Mouse (Mus musculus) embryonic facial prominence, embryonic 13.5 days (tissue): Measurements from ENCODE around the gene Gm21969. TPM values are rescaled to one million over a fixed set of nuclear protein-coding genes. Genes with fewer than 3 reads are reported as not detected.

Experiments
- ATAC-seq: fragments of 200-750 bp; cut with Nextera tagmentation; 2 replicates; pipeline ENCODE4 v1.8.0; 2017; ENCODE audit warnings: low read depth; ENCODE audit not compliant: insufficient number of reproducible peaks, insufficient read depth, low FRiP score, low TSS enrichment
- H3K27ac ChIP-seq: fragments of 300-500 bp; sonication (generic); 2 replicates; pipeline ENCODE4 v1.5.1; 2015; ENCODE audit warnings: moderate library complexity, mild to moderate bottlenecking, inconsistent platforms
- H3K27me3 ChIP-seq: fragments of 300-500 bp; sonication (generic); 2 replicates; pipeline ENCODE4 v1.6.1; 2015; ENCODE audit warnings: mild to moderate bottlenecking, inconsistent platforms
- H3K36me3 ChIP-seq: fragments of 300-500 bp; sonication (generic); 2 replicates; pipeline ENCODE4 v1.6.1; 2015; ENCODE audit warnings: mild to moderate bottlenecking, inconsistent platforms
- H3K4me1 ChIP-seq: fragments of 300-500 bp; sonication (generic); 2 replicates; pipeline ENCODE4 v1.6.1; 2015; ENCODE audit warnings: inconsistent platforms
- H3K4me2 ChIP-seq: fragments of 300-500 bp; sonication (generic); 2 replicates; pipeline ENCODE4 v1.6.1; 2015; ENCODE audit warnings: moderate library complexity, mild to moderate bottlenecking, inconsistent platforms
- H3K4me3 ChIP-seq: fragments of 300-500 bp; sonication (generic); 2 replicates; pipeline ENCODE4 v1.5.1; 2015; ENCODE audit warnings: mild to moderate bottlenecking, inconsistent platforms
- H3K9ac ChIP-seq: fragments of 300-500 bp; sonication (generic); 2 replicates; pipeline ENCODE4 v1.6.1; 2015; ENCODE audit warnings: mild to moderate bottlenecking, inconsistent platforms
- H3K9me3 ChIP-seq: fragments of 300-500 bp; sonication (generic); 2 replicates; pipeline ENCODE4 v1.6.1; 2016; ENCODE audit warnings: inconsistent platforms
- WGBS: fragments of 180-500 bp; shearing (Covaris S2); methylation state at CpG from one replicate; pipeline ENCODE4 v1.1.7; 2015; ENCODE audit warnings: mixed read lengths; 5-methylcytosine and 5-hydroxymethylcytosine counted together
- polyA plus RNA-seq: library from polyadenylated mRNA; unstranded; fragments of >200 nt; fragmentation: Nextera tagmentation; extraction: Ambion mirVana; gene quantifications from 2 replicates; pipeline ENCODE4 v1.2.1, GENCODE M21; 2015

Gene Gm21969
- polyA plus RNA-seq, 1 experiment from 2014 or later: not detected

GRCm38 (mm10) chr4:139669847-139670246 is 66.9 kb downstream of the Gm21969 start:
- no peak for ATAC-seq
- H3K9ac ChIP-seq: no peak overlapping the region
- peaks cover 11% of the 10 kb centered on the region for H3K27me3 ChIP-seq
- no peaks in the 10 kb centered on the region for H3K36me3 ChIP-seq
- H3K27ac ChIP-seq: no peak overlapping the region
- H3K9me3 ChIP-seq: no peaks in the 10 kb centered on the region
- H3K4me3 ChIP-seq: no peak overlapping the region
- no peak overlapping the region for H3K4me2 ChIP-seq
- 20% methylated on average over 6 of the region's 6 CpGs for WGBS
- H3K4me1 ChIP-seq: no peaks in the 10 kb centered on the region

- 40% methylated on average over 9 of the region's 9 CpGs for WGBS
- no peak for ATAC-seq
- no peak overlapping the region for H3K9ac ChIP-seq
These were observed 72.7 kb downstream of the Gm21969 start for GRCm38 (mm10) chr4:139675696-139676095.

DNA sequence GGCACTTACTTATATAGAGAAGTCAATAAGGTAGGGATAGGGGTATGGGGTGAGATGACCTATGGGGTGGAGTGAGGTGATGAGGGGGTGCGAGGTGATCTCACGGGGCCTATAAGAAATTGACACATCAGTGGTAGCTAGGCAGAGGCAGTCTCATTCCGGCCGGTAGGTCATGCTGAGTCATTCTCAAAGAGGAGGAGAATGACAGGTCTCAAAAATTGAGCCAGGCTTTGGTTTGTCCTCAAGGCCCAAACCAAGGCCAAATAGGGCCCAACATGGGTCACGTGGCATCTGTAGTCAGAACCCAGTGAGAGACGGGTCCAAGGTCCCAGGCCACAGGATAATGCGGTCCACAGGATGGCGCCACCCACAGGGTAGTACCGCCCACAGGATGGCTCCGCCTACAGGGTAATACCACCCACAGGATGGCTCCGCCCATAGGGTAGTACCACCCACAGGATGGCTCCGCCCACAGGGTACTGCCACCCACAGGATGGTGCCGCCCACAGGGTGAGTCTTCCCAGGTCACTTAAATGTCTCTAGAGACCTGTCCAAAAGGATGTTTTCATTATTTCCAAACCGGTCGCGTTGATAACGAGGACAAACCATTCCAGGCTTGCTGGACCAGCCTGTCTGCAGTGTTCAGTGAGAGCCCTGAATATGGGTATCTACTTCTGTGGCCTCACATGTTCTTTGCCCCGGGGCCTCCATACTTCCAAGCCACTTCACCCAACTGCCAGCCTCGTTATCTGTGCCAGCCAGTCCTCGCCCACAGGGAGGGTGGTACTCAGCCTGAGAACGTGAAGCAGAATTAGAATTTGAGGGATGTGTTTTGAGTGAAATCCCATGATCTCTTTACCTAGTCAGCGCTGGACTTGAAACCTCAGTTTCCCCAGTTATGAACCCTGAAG is 81.0 kb downstream of the Gm21969 start:
- H3K9ac ChIP-seq: no peak overlapping the region
- H3K27ac ChIP-seq: no peak overlapping the region
- H3K4me3 ChIP-seq: no peak overlapping the region
- peaks cover 6% of the 10 kb centered on the region; the same call in 1 of the 2 replicates for H3K9me3 ChIP-seq
- no peak for ATAC-seq
- H3K4me2 ChIP-seq: no peak overlapping the region
- H3K36me3 ChIP-seq: no peaks in the 10 kb centered on the region
- WGBS: 77% methylated on average over 22 of the region's 22 CpGs
- H3K27me3 ChIP-seq: no peaks in the 10 kb centered on the region
- H3K4me1 ChIP-seq: no peaks in the 10 kb centered on the region

More at GRCm38 (mm10) chr4:139675696-139676095, 72.7 kb downstream of the Gm21969 start:
- H3K27ac ChIP-seq: no peak overlapping the region
- H3K27me3 ChIP-seq: peaks cover 18% of the 10 kb centered on the region
- H3K4me3 ChIP-seq: no peak overlapping the region
- H3K4me1 ChIP-seq: peaks cover 9% of the 10 kb centered on the region
- H3K4me2 ChIP-seq: no peak overlapping the region
- 0 out of 2 replicates have a peak, but pooled peaks cover 15% of the 10 kb centered on the region for H3K9me3 ChIP-seq
- no peaks in the 10 kb centered on the region for H3K36me3 ChIP-seq

GRCm38 (mm10) chr4:139684639-139685017 is 81.6 kb downstream of the Gm21969 start:
- 9% methylated on average over 3 of the region's 3 CpGs for WGBS
- no peaks in the 10 kb centered on the region for H3K36me3 ChIP-seq
- H3K4me1 ChIP-seq: peaks cover 5% of the 10 kb centered on the region
- ATAC-seq: no peak
- H3K27me3 ChIP-seq: no peaks in the 10 kb centered on the region
- H3K4me2 ChIP-seq: no peak overlapping the region
- H3K9me3 ChIP-seq: no peaks in the 10 kb centered on the region; the same call in 1 of the 2 replicates
- H3K9ac ChIP-seq: no peak overlapping the region
- no peak overlapping the region for H3K27ac ChIP-seq
- H3K4me3 ChIP-seq: no peak overlapping the region

GRCm38 (mm10) chr4:139688058-139688457 is 85.1 kb downstream of the Gm21969 start:
- H3K4me2 ChIP-seq: no peak overlapping the region
- H3K36me3 ChIP-seq: no peaks in the 10 kb centered on the region
- H3K9ac ChIP-seq: no peak overlapping the region
- no peak overlapping the region for H3K27ac ChIP-seq
- WGBS: 62% methylated on average over 9 of the region's 9 CpGs
- H3K4me1 ChIP-seq: peaks cover 11% of the 10 kb centered on the region
- no peak overlapping the region for H3K4me3 ChIP-seq
- H3K27me3 ChIP-seq: peaks cover 8% of the 10 kb centered on the region; the same call in 1 of the 2 replicates
- ATAC-seq: no peak
- no peaks in the 10 kb centered on the region for H3K9me3 ChIP-seq

- peaks cover 11% of the 10 kb centered on the region for H3K4me1 ChIP-seq
- H3K36me3 ChIP-seq: no peaks in the 10 kb centered on the region
- no peak overlapping the region for H3K27ac ChIP-seq
- H3K4me2 ChIP-seq: no peak overlapping the region
- H3K9me3 ChIP-seq: no peaks in the 10 kb centered on the region
- H3K9ac ChIP-seq: 0 out of 2 replicates have a peak overlapping the region, but pooled peaks have one; percentile 40
- WGBS: 25% methylated on average over 7 of the region's 7 CpGs
- no peak for ATAC-seq
- H3K27me3 ChIP-seq: peaks cover 15% of the 10 kb centered on the region; the same call in 1 of the 2 replicates
- no peak overlapping the region for H3K4me3 ChIP-seq
These were observed 86.8 kb downstream of the Gm21969 start for GRCm38 (mm10) chr4:139689627-139690269.

GRCm38 (mm10) chr4:139693315-139693714 is 90.3 kb downstream of the Gm21969 start:
- H3K4me2 ChIP-seq: no peak overlapping the region
- peaks cover 23% of the 10 kb centered on the region for H3K27me3 ChIP-seq
- no peak overlapping the region for H3K4me3 ChIP-seq
- H3K9ac ChIP-seq: no peak overlapping the region
- no peaks in the 10 kb centered on the region for H3K36me3 ChIP-seq
- H3K27ac ChIP-seq: no peak overlapping the region
- H3K9me3 ChIP-seq: no peaks in the 10 kb centered on the region
- WGBS: 23% methylated on average over 5 of the region's 5 CpGs
- peaks cover 21% of the 10 kb centered on the region for H3K4me1 ChIP-seq
- no peak for ATAC-seq

DNA sequence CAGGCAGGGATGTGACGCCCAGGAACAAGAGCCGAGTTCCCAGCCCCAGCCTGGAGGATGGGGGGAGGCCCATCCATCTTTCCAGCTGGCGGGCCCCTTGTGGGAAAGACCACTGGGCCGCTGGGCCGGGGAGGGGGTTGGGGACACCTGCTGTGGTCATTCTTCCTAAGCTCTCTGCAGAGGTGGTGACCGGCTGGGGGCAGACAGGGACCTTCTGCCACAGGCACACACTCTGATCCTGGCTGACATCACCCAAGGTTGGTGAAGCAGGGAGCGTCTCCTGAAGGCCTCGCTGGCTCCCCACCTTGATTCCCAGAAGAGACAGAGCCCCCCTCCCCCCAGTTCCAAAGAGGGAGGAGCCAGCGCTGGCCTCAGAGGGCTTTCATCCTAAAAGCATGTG is 94.8 kb downstream of the Gm21969 start:
- Histone ChIP-seq H3K36me3 (no peaks in the 10 kb centered on the region), H3K9me3 (no peaks in the 10 kb centered on the region), H3K9ac (no peak overlapping the region), H3K4me2 (no peak overlapping the region), H3K4me3 (no peak overlapping the region), H3K27me3 (peaks cover 16% of the 10 kb centered on the region), H3K27ac (no peak overlapping the region), H3K4me1 (peaks cover 16% of the 10 kb centered on the region)
- ATAC-seq: no peak
- WGBS: 9% methylated on average over 9 of the region's 9 CpGs

- Histone ChIP-seq H3K9ac (no peak overlapping the region), H3K27me3 (peaks cover 14% of the 10 kb centered on the region), H3K36me3 (no peaks in the 10 kb centered on the region), H3K4me3 (no peak overlapping the region), H3K4me1 (peaks cover 16% of the 10 kb centered on the region), H3K4me2 (no peak overlapping the region), H3K9me3 (no peaks in the 10 kb centered on the region), H3K27ac (no peak overlapping the region)
- no peak for ATAC-seq
- WGBS: 51% methylated on average over 8 of the region's 8 CpGs
These were observed 95.6 kb downstream of the Gm21969 start for GRCm38 (mm10) chr4:139698602-139699001.

- Histone ChIP-seq H3K9ac (no peak overlapping the region), H3K4me3 (no peak overlapping the region), H3K9me3 (no peaks in the 10 kb centered on the region), H3K4me1 (peaks cover 10% of the 10 kb centered on the region), H3K27ac (no peak overlapping the region), H3K27me3 (peaks cover 6% of the 10 kb centered on the region; the same call in 1 of the 2 replicates), H3K36me3 (no peaks in the 10 kb centered on the region), H3K4me2 (no peak overlapping the region)
- 69% methylated on average over 4 of the region's 4 CpGs for WGBS
- ATAC-seq: no peak
These were observed 99.9 kb downstream of the Gm21969 start for GRCm38 (mm10) chr4:139702914-139703313.

DNA sequence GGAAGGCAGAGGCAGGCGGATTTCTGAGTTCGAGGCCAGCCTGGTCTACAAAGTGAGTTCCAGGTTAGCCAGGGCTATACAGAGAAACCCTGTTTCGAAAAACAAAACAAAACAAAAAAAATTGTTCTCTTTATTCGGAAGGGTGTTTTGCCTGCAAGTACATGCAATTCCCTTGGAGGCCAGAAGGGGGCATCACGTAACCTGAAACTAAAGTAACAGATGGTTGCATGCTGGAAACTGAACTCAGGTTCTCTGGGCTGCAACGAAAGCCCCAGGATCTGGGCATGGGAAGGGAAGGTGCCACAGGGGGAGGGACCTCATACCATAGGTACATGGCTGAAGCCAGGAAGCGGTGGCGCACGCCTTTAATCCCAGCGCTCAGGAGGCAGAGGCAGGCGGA is 100.5 kb downstream of the Gm21969 start:
- ATAC-seq: no peak
- H3K9me3 ChIP-seq: no peaks in the 10 kb centered on the region
- peaks cover under 1% of the 10 kb centered on the region; the same call in 1 of the 2 replicates for H3K27me3 ChIP-seq
- no peaks in the 10 kb centered on the region for H3K36me3 ChIP-seq
- H3K27ac ChIP-seq: no peak overlapping the region
- H3K4me3 ChIP-seq: no peak overlapping the region
- peaks cover 4% of the 10 kb centered on the region; the same call in 1 of the 2 replicates for H3K4me1 ChIP-seq
- WGBS: 85% methylated on average over 11 of the region's 11 CpGs
- no peak overlapping the region for H3K4me2 ChIP-seq
- no peak overlapping the region for H3K9ac ChIP-seq
